Mouse (Mus musculus) forebrain, embryonic 12.5 days (tissue): ENCODE measurements around the gene Ube2c. TPM values are rescaled to one million over a fixed set of nuclear protein-coding genes. Genes with fewer than 3 reads are reported as not detected.
"Not testable (repeated sequence)": the region's sequence is repeated elsewhere in the genome, so short reads cannot be mapped to it uniquely, and the experiment has no call there.

ENCODE experiments used
- ATAC-seq: fragments of 200-750 bp; cut with Nextera tagmentation; 2 replicates; pipeline ENCODE4 v1.8.0; 2017; ENCODE audit warnings: moderate TSS enrichment; ENCODE audit not compliant: low FRiP score
- H3K27ac ChIP-seq: fragments of 300-500 bp; sonication (generic); 2 replicates; pipeline ENCODE4 v1.5.1; 2016; ENCODE audit warnings: mild to moderate bottlenecking
- H3K27me3 ChIP-seq: fragments of 300-500 bp; sonication (generic); 2 replicates; pipeline ENCODE4 v1.6.1; 2016; ENCODE audit warnings: mild to moderate bottlenecking
- H3K36me3 ChIP-seq: fragments of 300-500 bp; sonication (generic); replicated peaks from 2 replicates; pipeline ENCODE4 v1.6.1; 2016; ENCODE audit warnings: mild to moderate bottlenecking
- H3K4me1 ChIP-seq: fragments of 300-500 bp; sonication (generic); 2 replicates; pipeline ENCODE4 v1.6.1; 2016
- H3K4me2 ChIP-seq: fragments of 300-500 bp; sonication (generic); 2 replicates; pipeline ENCODE4 v1.6.1; 2016; ENCODE audit warnings: mild to moderate bottlenecking, moderate library complexity
- H3K4me3 ChIP-seq: fragments of 300-500 bp; sonication (generic); replicated peaks from 2 replicates; pipeline ENCODE4 v1.5.1; 2016; ENCODE audit warnings: mild to moderate bottlenecking
- H3K9ac ChIP-seq: fragments of 300-500 bp; sonication (generic); 2 replicates; pipeline ENCODE4 v1.6.1; 2016; ENCODE audit warnings: mild to moderate bottlenecking
- H3K9me3 ChIP-seq: fragments of 300-500 bp; sonication (generic); 2 replicates; pipeline ENCODE4 v1.6.1; 2016
- WGBS: fragments of 180-500 bp; shearing (Covaris S2); methylation state at CpG from one replicate; pipeline ENCODE4 v1.1.7; 2016; 5-methylcytosine and 5-hydroxymethylcytosine counted together
- polyA plus RNA-seq: library from polyadenylated mRNA; unstranded; fragments of >200 nt; fragmentation: Nextera tagmentation; extraction: Ambion mirVana; gene quantifications from 2 replicates; pipeline ENCODE4 v1.2.1, GENCODE M21; 2016

Ube2c gene
- polyA plus RNA-seq, 1 experiment from 2014 or later, result 601 TPM

- ATAC-seq, result no peak
These were observed 24.1 kb downstream of the Ube2c start for GRCm38 (mm10) chr2:164793772-164794171.

DNA sequence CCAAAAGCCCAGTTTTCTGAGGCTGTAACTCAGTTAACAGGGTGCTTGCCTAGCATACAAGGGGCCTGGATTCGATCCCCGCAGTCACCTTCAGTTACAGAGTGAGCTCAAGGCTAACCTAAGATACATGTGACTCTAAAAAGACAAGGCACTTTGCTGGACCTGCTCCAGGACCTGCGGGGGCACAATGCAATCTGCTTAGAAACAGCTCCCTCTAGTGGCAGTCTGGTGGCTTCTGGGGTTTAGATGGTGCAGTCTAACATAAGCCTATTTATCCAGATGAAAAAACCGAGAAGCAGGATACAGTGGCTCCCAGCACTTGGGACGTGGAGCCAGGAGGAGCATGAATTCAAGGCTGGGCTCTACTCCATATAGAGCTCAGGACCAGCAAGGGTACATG, 24.6 kb downstream of the Ube2c start:
- H3K27ac ChIP-seq, result no peak overlapping the region
- 33% methylated on average over 5 of the region's 5 CpGs for WGBS
- no peaks in the 10 kb centered on the region for H3K27me3 ChIP-seq
- H3K4me2 ChIP-seq, result no peak overlapping the region
- no peak overlapping the region for H3K4me3 ChIP-seq
- H3K4me1 ChIP-seq, result no peaks in the 10 kb centered on the region
- peaks cover 73% of the 10 kb centered on the region for H3K36me3 ChIP-seq
- peak; percentile 56; the same call in 1 of the 2 replicates for ATAC-seq
- no peaks in the 10 kb centered on the region for H3K9me3 ChIP-seq
- H3K9ac ChIP-seq, result no peak overlapping the region

More at GRCm38 (mm10) chr2:164793772-164794171, 24.1 kb downstream of the Ube2c start:
- Histone ChIP-seq H3K27ac (no peak overlapping the region), H3K4me2 (no peak overlapping the region), H3K9ac (no peak overlapping the region), H3K4me3 (no peak overlapping the region), H3K36me3 (peaks cover 72% of the 10 kb centered on the region), H3K4me1 (no peaks in the 10 kb centered on the region), H3K9me3 (no peaks in the 10 kb centered on the region), H3K27me3 (no peaks in the 10 kb centered on the region)
- WGBS, result 96% methylated on average over 2 of the region's 2 CpGs

- H3K27me3 ChIP-seq, result no peaks in the 10 kb centered on the region
- H3K9ac ChIP-seq, result no peak overlapping the region
- WGBS, result 88% methylated on average over 4 of the region's 4 CpGs
- H3K36me3 ChIP-seq, result peaks cover 75% of the 10 kb centered on the region
- H3K4me3 ChIP-seq, result no peak overlapping the region
- no peaks in the 10 kb centered on the region for H3K9me3 ChIP-seq
- no peak overlapping the region for H3K27ac ChIP-seq
- H3K4me2 ChIP-seq, result no peak overlapping the region
- ATAC-seq, result no peak
- no peaks in the 10 kb centered on the region for H3K4me1 ChIP-seq
These were observed 26.2 kb downstream of the Ube2c start for GRCm38 (mm10) chr2:164795868-164796267.

DNA sequence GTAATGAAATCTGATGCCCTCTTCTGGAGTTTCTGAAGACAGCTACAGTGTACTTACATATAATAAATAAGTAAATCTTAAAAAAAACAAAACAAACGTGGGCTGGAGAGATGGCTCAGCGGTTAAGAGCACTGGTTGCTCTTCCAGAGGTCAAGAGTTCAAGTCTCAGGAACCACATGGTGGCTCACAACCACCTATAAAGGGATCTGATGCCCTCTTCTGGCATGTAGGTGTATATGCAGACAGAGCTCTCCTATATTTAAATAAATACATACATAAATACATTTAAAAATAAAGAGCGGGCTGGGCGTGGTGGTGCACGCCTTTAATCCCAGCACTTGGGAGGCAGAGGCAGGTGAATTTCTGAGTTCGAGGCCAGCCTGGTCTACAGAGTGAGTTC, 28.9 kb downstream of the Ube2c start:
- H3K36me3 ChIP-seq, result peaks cover 52% of the 10 kb centered on the region

DNA sequence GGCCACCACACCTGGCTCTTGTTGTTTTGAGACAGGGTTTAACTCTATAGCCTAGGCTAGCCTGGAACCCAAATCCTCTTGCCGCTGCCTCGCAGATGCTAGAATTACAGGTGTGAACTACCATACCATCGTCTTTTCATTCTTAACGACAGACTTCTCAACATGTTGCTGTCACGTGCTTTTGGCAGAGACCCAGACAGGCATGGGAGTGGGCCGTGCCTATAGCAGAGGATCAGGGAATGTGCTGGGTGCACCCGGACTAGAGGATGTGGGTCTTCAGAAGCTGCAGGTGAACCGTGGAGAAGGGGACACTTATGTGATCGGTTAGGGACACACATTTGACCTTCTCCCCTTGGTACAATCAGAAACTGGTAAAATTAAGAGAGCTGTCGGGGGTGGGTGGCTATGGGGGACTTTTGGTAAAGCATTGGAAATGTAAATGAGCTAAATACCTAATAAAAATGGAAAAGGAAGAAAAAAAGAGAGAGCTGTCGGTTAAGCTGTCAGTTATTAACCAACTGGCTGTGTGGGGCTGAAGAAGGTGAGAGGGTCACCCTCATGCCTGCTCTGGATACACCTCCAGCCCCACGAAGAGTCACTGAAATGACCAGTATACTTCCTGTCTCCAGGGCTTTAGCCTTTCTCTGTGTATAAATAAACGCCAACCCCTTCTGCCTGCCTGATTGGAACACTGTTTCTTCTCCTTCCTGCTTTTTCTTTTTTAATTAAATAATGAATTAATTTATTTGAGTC, 30.7 kb downstream of the Ube2c start:
- no peak overlapping the region for H3K4me3 ChIP-seq
- 93% methylated on average over 13 of the region's 13 CpGs for WGBS
- no peak for ATAC-seq
- peaks cover 12% of the 10 kb centered on the region for H3K4me1 ChIP-seq
- no peak overlapping the region for H3K4me2 ChIP-seq
- no peaks in the 10 kb centered on the region for H3K27me3 ChIP-seq
- no peak overlapping the region for H3K9ac ChIP-seq
- no peaks in the 10 kb centered on the region for H3K9me3 ChIP-seq
- H3K27ac ChIP-seq, result no peak overlapping the region
- H3K36me3 ChIP-seq, result peaks cover 42% of the 10 kb centered on the region

More for the DNA sequence above, 28.9 kb downstream of the Ube2c start:
- not testable (repeated sequence) for H3K9me3 ChIP-seq, H3K4me3 ChIP-seq, H3K27ac ChIP-seq, ATAC-seq, H3K27me3 ChIP-seq, H3K4me1 ChIP-seq, H3K4me2 ChIP-seq, H3K9ac ChIP-seq
- 86% methylated on average over 6 of the region's 6 CpGs for WGBS

DNA sequence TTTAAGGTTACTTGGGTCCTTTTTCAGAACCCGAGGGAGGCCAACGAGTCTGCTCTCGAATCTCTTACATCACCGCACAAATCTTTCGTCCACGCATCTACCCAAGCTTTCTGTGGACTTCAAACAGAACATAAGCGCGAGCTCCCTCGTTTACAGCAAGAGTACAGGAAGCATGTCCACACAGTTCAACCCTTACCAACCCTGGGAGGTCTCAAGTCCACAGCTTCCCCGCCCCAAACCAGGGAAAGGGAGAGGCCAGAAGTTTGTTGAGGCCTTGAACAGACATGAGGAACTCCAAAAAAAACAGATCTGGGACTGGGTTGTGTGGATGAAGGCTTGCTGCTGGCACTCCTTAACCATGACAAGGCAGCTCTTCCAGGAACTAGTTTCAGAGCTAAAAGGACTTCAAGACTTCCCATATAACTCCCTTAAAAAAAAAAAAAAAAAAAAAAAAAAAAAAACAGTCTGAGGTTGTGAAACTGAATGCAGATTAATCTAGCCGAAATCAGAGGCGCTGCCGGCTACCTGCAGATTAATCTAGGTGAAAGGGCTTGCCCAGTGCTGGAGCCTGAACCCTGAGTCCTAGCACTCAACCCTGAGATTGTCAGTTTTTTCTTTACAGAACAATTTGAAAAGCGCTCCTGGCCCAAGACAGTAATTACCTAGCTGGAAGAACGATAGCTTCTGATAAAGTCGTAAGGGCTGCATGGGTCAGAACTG, 33.7 kb downstream of the Ube2c start:
- H3K27ac ChIP-seq, result no peak overlapping the region
- peak overlapping the region; percentile 74 for H3K4me3 ChIP-seq
- peak overlapping the region; percentile 87 for H3K4me2 ChIP-seq
- 92% methylated on average over 16 of the region's 16 CpGs for WGBS
- H3K4me1 ChIP-seq, result peaks cover 23% of the 10 kb centered on the region
- peaks cover 20% of the 10 kb centered on the region for H3K36me3 ChIP-seq
- no peaks in the 10 kb centered on the region for H3K27me3 ChIP-seq
- ATAC-seq, result no peak
- peak overlapping the region; percentile 87; the same call in 1 of the 2 replicates for H3K9ac ChIP-seq
- H3K9me3 ChIP-seq, result no peaks in the 10 kb centered on the region

DNA sequence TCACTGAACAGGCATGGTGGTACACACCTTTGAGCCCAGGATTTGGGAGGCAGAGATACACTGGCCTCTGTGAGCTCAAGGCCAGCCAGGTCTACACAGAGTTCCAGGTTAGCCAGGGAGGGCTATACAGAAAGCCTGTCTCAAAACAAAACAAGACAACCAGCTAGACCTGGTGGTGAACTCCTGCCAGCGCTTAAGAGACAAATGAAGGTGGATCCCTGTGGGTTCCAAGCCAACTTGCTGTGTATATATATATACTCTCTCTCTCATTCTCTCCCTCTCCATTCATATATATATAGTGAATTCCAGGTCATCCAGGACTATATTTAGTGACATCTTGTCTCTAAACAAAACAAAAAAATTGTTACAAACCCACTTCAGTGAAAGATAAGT, 34.2 kb downstream of the Ube2c start:
- Histone ChIP-seq H3K9ac (peak overlapping the region; percentile 87), H3K27ac (no peak overlapping the region), H3K4me1 (peaks cover 23% of the 10 kb centered on the region), H3K36me3 (peaks cover 17% of the 10 kb centered on the region; the same call in 1 of the 2 replicates), H3K27me3 (no peaks in the 10 kb centered on the region), H3K9me3 (no peaks in the 10 kb centered on the region), H3K4me2 (peak overlapping the region; percentile 87), H3K4me3 (peak overlapping the region; percentile 74)
- WGBS, result 74% methylated on average over 1 of the region's 1 CpGs
- ATAC-seq, result no peak

- Histone ChIP-seq H3K9ac (peak within 1 kb of the TSS; percentile 87), H3K4me2 (peak within 1 kb of the TSS; percentile 91), H3K27ac (peak within 1 kb of the TSS; percentile 83), H3K4me3 (peak within 1 kb of the TSS; percentile 74), H3K36me3 (peaks cover 9% of the 10 kb centered on the region; the same call in 1 of the 2 replicates), H3K4me1 (peaks cover 23% of the 10 kb centered on the region), H3K9me3 (no peaks in the 10 kb centered on the region), H3K27me3 (no peaks in the 10 kb centered on the region)
- peak; percentile 97 for ATAC-seq
- WGBS, result under 1% methylated on average over 47 of the region's 47 CpGs
These were observed 35.0 kb downstream of the Ube2c start, which contains the start of the genes Acot8 and Zswim3 for GRCm38 (mm10) chr2:164804533-164805331. Gene Acot8, minus strand, starts transcription at chr2:164804882. Gene Zswim3, plus strand, starts transcription at chr2:164805098.

DNA sequence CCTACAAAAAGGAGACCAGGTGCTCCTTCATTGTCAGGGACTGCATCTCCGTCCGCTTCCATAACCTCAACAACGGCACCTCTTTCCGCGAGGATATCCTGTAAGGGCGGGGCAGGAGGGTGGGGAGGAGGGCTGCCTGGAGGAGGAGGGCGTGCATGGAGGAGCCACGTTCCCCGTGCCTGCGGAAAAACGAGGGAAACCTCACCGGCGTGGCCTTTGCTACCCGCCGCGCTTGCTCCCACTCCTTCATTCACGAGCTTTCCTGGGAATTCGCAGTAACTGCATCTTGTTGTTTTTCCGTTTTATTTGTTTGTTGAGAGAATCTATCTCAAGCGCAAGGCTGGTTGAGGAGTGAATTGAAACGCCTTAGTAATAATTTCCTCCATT, 35.6 kb downstream of the Ube2c start:
- Histone ChIP-seq H3K27ac (peak overlapping the region; percentile 83), H3K36me3 (peaks cover 5% of the 10 kb centered on the region; the same call in 1 of the 2 replicates), H3K4me2 (peak overlapping the region; percentile 91), H3K27me3 (no peaks in the 10 kb centered on the region), H3K4me1 (peaks cover 23% of the 10 kb centered on the region), H3K4me3 (peak overlapping the region; percentile 74), H3K9me3 (no peaks in the 10 kb centered on the region), H3K9ac (peak overlapping the region; percentile 76)
- peak; percentile 72 for ATAC-seq
- WGBS, result under 1% methylated on average over 21 of the region's 21 CpGs

DNA sequence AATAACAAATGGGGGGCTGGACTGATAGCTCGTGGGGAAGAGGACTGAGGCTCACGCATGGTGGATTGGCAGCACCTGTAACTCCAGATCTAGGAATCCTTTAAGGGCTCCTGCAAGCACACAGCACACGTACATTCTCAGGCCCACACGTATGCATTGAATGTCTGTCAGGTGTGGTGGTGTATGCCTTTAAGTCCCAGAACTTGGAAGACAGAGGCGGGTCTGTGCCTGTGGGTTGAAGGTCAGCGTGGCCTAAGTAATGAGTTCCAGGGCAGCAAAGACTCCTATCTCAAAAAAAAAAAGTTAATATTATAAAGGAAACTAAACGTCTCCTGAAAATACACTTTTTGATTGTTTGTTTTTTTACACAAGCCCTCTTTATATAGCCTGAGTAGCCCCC, 36.9 kb downstream of the Ube2c start:
- Histone ChIP-seq H3K4me2 (no peak overlapping the region), H3K9ac (no peak overlapping the region), H3K4me3 (no peak overlapping the region), H3K4me1 (peaks cover 23% of the 10 kb centered on the region), H3K36me3 (no peaks in the 10 kb centered on the region; the same call in 1 of the 2 replicates), H3K9me3 (no peaks in the 10 kb centered on the region), H3K27ac (no peak overlapping the region), H3K27me3 (no peaks in the 10 kb centered on the region)
- 85% methylated on average over 7 of the region's 7 CpGs for WGBS
- ATAC-seq, result no peak

DNA sequence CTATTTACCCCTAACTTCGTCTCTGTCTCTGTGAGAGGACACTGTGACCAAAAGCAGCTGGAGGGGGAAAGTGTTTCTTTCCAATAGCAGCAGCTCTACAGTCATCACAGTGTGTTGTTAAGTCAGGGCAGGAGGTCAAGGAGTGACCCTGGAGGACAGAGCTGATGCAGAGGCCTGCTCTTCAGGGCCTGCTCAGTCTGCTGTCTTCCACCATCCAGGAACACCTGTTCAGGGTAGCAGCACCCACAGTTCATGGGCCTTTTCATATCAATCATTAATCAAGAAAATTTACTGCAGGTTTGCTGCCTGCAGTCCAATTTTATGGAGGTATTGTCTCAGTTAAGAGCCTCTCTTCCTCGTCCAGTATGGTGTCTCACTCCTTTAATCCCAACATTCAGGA, 43.9 kb downstream of the Ube2c start:
- Histone ChIP-seq H3K27me3 (no peaks in the 10 kb centered on the region), H3K9ac (no peak overlapping the region), H3K27ac (no peak overlapping the region), H3K4me3 (no peak overlapping the region), H3K36me3 (no peaks in the 10 kb centered on the region; the same call in 1 of the 2 replicates), H3K4me1 (no peaks in the 10 kb centered on the region; the same call in 1 of the 2 replicates), H3K4me2 (no peak overlapping the region), H3K9me3 (no peaks in the 10 kb centered on the region)
- ATAC-seq, result no peak
- 66% methylated on average over 2 of the region's 2 CpGs for WGBS

- H3K9me3 ChIP-seq, result no peaks in the 10 kb centered on the region
- H3K9ac ChIP-seq, result no peak overlapping the region
- no peaks in the 10 kb centered on the region for H3K27me3 ChIP-seq
- H3K36me3 ChIP-seq, result peaks cover 5% of the 10 kb centered on the region; the same call in 1 of the 2 replicates
- no peak overlapping the region for H3K4me2 ChIP-seq
- no peak for ATAC-seq
- H3K27ac ChIP-seq, result no peak overlapping the region
- 89% methylated on average over 5 of the region's 5 CpGs for whole genome bisulfite sequencing
- no peaks in the 10 kb centered on the region; the same call in 1 of the 2 replicates for H3K4me1 ChIP-seq
- no peak overlapping the region for H3K4me3 ChIP-seq
These were observed 45.6 kb downstream of the Ube2c start for GRCm38 (mm10) chr2:164815348-164815747.
